Mouse (Mus musculus) ES-E14 (cell line): ENCODE results near the gene Prr5.

ENCODE experiments used
- HCFC1 ChIP-seq: IDR thresholded peaks from 2 replicates; pipeline ENCODE4 v1.6.1; 2012; ENCODE audit warnings: low read length, inconsistent platforms, borderline replicate concordance; ENCODE audit not compliant: insufficient read depth
- MAFK ChIP-seq: IDR thresholded peaks from 2 replicates; pipeline ENCODE4 v1.6.1; 2014; ENCODE audit warnings: mild to moderate bottlenecking, low read depth, low read length, inconsistent platforms; ENCODE audit not compliant: insufficient read depth

DNA sequence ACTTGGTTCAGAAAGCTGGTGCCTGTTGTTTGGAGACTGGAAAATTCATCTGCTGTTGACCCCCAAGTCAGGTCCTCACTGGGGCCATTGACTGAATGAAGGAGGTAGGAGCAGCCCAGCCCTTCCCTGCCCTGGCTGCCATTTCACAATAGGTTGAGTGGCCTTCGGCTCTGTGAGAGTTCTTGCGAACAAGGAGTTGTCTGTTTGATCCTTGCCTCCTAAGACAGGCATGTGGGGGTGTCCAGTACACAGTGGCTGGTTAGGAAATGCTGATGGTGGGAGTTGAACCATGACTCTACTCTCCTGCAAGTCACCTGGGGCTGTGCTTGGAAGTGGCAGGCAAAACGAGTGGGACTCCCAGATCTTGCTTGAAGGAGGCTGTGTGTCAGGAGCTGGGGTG, 10.4 kb downstream of the Prr5 start:
- TF ChIP-seq MAFK (no peak), HCFC1 (no peak)
